Mouse (Mus musculus) monocyte, adult 2 months (primary cell): Measurements from ENCODE around the gene Kif21b.

ENCODE experiments used
- DNase-seq, 2 experiments: peaks; one replicate each; pipeline ENCODE4 v3.0.0; 2022; ENCODE audit warnings: low spot score in 2 of 2, low read depth in 1 of 2

Kif21b gene

GRCm38 (mm10) chr1:136156304-136156703 lies 25.1 kb downstream of the Kif21b start:
- DNase-seq = no peak

DNA sequence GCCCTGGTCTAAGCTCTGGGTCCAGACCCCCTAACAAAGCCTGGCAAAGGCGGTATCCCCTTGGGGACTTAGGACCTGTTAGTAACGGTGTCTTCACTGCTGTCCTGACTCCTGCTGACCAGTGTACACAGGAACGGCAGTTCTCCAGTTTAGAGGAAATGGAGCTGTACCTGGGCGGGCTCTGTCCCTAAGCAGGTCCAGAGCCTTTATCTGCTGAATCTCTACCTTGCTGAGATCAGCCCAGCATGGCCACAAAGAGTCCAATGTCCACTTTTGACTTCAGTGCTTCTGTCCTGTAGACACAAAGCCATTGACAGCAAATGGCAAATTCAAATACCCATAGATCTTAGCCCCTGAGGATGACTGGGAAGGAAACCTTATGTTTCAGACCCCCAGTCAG lies 25.8 kb downstream of the Kif21b start:
- no peak for DNase-seq

- no peak for DNase-seq
Measured at GRCm38 (mm10) chr1:136159830-136160229, 28.6 kb downstream of the Kif21b start.

GRCm38 (mm10) chr1:136160297-136160696 lies 29.1 kb downstream of the Kif21b start:
- DNase-seq = no peak

GRCm38 (mm10) chr1:136160930-136161329 lies 29.7 kb downstream of the Kif21b start:
- no peak for DNase-seq

DNA sequence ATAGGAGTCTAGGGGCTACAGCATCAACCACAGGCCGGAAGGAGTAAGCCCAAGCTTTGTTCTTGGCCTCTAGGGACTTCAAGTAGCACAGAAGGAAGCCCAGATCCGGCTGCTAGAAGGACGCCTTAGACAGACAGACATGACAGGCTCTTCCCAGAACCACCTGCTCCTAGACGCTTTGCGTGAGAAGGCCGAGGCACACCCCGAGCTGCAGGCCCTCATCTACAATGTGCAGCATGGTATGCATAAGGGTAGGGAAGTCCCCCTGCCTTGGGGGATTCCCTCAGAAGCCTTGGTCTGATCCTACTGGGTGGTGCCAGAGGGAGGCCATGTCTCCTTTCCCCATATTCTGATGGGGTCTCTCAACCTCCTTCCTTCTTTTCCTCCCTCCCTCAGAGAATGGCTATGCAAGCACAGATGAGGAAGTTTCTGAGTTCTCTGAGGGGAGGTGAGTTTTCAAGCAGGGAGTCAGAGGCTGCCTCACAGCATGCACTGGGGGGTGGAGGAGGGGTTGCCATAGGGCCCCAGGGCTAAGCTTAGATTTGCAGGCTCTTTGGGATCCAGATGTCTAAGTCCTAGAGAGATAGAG lies 30.2 kb downstream of the Kif21b start:
- no peak for DNase-seq

- DNase-seq = no peak
Measured at GRCm38 (mm10) chr1:136165436-136165835, 34.2 kb downstream of the Kif21b start.

GRCm38 (mm10) chr1:136167657-136168056 lies 36.5 kb downstream of the Kif21b start:
- no peak for DNase-seq

- DNase-seq = peak in 1 of 2 experiments; percentile 21
Measured at GRCm38 (mm10) chr1:136170109-136170508, 38.9 kb downstream of the Kif21b start.

DNA sequence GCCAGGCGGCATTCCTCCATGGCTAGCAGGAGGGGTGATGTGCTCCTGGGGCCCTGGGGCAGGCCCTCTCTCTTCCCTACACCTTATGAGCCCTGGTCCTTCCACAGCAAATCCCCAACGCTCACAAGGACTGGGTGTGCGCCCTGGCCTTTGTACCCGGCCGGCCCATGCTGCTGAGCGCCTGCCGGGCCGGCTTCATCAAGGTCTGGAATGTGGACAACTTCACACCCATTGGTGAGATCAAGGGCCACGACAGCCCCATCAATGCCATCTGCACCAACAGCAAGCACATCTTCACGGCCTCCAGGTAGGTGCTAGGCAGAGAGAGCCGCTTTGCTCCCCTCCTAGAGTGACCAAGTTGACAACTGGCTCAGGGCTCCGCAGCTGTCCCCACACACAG lies 41.5 kb downstream of the Kif21b start:
- no peak for DNase-seq

DNA sequence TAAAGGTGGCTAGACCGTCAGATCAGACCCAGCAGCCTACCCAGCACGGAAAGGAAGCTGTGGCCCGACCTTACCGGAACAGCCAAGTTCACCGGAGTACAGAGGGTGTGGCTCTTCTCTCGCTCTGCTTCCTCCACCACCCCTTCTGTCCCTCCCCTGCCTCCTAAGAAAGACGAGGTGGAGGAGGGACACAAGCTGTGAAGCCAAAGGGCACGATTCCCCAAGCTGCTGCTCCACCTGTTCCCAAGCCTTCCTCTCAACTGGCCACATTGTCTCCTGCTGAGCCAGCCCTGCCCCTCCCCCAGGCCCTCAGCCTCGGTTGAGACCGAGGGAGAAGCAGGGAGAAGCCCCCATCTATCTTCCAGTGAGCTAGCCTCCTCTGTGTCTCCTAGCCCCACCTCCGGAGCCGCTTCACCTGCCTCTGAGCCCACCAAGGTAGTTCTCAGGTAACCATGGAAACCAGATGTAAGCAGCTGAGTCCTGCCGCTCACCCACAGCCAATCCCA lies 43.0 kb downstream of the Kif21b start:
- no peak for DNase-seq

DNA sequence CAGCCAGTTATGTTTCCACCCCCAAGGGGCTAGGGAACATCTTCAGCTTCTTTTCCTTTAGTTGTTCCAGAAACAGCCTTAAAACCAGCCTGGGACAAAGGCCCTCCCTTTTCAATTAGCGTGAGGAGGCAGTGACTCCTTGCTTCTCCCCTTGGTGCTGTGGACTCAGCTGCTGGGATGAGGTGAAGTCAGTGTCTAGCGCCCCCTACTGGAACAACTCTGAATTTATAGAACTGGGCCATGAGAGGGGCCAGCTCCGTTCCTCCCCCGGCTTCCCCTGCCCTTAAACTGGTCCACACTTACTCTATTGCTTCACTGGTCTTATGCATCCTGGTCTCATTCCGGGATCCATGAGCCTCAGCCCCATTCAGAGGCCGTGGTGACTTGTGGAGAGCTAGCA lies 44.0 kb downstream of the Kif21b start:
- peak in 1 of 2 experiments; percentile 15 for DNase-seq

- no peak for DNase-seq
Measured at GRCm38 (mm10) chr1:136177085-136177484, 45.9 kb downstream of the Kif21b start.

DNA sequence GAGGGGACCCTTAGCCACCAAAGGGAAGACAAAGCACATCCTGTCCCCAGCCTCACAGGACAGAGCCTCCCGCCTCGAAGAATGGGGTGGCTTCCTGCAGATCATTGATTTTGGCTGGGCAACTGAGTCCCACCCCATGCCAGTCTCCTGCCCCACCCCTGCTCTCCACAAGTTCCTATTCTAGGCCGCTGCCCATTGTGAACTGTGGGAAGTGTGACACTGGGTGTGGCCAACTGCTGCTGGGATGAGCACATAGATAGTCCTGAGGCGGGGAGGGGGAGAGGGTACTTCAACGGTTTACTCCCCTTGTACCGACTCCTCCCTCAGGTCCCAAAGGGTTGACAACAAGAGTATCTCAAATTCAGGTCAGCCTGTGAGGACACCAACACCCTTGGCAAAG lies 47.6 kb downstream of the Kif21b start:
- DNase-seq = no peak

DNA sequence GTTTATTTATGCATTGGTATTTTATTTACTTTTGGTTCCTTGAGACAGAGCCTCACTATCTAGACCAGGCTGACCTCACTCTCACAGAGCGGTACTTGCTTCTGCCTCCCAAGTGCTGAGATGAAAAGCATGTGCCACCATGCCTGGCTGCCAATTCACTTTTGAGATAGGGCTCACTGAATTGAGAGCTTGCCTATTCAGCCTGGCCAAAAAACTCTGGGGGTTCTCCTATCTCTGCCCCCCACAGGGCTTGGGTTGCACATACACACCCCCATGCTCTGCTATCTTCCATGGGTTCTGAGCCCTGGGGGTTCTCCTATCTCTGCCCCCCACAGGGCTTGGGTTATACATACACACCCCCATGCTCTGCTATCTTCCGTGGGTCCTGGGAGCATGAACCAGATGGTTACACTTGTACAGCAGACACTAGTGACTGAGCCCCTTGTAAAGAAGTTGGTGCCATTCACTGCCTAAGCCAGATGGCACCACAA lies 48.4 kb downstream of the Kif21b start:
- DNase-seq = no peak

- no peak for DNase-seq
Measured at GRCm38 (mm10) chr1:136190033-136190432, 58.8 kb downstream of the Kif21b start.

DNA sequence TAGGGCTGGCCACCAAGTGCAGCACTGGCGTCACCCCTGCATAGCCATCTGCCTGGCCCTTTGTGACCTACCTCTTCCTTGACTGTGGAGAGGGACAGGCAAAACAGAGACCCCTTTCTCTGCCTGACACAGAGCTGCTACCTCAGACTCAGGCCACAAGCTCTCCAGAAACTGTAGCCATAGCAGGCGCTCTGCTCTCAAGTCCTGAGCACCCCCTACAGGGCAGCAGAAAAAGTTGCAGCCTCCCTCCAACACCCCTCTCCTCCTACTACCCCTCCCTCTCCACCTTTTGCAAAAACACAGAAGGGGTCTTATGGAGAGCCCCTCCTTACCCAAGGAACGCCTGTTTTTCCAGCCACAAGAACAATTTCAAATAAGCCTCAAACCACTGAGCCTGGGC lies 81.6 kb downstream of the Kif21b start, which contains the start of gene Mroh3:
Gene Mroh3, minus strand, starts transcription at position 26 of the 400 bp plus-strand sequence.
- no peak for DNase-seq

GRCm38 (mm10) chr1:136214304-136214703 lies 83.1 kb downstream of the Kif21b start:
- no peak for DNase-seq

GRCm38 (mm10) chr1:136220037-136220871 lies 89.1 kb downstream of the Kif21b start:
- DNase-seq = no peak

- DNase-seq = no peak
Measured at GRCm38 (mm10) chr1:136222386-136222785, 91.2 kb downstream of the Kif21b start.

DNA sequence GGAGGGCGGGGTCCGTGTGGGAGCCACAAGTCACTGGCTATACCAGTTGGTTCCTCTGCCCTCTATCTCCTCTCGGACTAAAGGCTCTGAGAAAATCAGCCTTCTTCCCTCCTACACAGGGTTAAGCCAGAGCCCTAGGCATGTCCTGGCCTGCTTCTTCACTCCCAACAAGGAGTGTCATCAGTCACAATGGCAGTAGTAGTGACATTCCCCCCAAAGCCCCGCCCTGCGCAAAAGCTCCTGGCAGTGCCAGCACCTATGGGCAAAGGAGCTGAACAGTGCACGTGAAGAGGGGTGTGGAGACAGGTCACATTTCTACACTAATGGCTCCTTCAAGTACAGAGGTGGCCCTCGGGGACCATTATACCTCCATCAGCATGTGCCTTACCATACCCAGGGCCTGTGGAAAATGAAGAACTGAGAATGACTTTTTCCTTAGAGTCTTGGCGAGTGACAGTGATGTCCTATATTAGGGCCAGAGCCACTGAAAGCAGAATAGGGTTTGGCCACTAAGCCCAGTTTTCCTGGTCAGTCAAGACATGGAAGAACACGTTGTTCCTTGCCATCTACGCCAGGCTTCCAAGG lies 92.7 kb downstream of the Kif21b start:
- DNase-seq = no peak

GRCm38 (mm10) chr1:136225846-136226245 lies 94.7 kb downstream of the Kif21b start:
- DNase-seq = no peak
